Mouse (Mus musculus): ENCODE results near the gene Slc29a2.
"Not testable (repeated sequence)": the region's sequence is repeated elsewhere in the genome, so short reads cannot be mapped to it uniquely, and the experiment has no call there.

Slc29a2 gene

DNA sequence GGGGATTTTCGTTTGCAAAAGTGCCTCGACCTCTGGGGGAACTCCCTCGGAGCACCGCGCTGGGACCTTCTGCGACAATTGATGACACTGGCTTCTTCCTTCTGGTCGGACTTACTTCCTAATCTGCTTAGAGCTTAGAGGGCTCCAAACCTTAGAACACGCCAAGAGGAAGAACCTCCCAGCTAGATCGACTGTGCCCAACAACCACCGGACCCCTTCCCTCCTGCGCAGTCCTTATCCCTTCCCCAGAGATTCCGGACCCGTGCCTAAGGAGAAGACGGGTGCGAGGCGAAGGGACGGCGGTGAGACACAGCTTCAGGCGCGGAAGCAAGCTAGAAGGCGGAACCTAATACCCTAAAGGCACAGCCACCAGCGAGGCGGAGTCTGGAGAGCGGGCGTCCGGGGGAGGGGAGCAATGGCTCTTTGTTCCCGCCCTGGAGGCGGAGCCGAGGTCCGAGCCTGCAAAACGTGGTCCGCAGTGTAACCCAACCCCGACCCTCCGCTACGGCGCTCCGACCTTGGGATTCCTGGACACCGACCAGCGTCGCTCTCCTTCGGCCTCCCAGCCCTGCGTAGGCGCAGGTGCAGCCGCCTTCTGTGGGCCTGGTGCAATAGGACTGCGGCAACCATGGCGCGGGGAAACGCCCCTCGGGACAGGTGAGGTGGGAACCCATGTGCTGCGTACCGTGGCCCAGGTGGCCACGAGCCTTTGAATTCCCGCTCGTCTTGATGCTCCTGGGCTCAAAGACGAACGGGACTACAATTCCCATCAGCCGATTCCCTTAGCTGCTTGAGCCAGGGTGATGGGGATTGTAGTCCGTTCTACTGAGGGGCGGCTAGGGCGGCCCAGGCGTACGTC lies at the start of gene Slc29a2:
Gene Slc29a2 (plus strand): TSS at position 240 of the 859 bp plus-strand sequence.
- DNase-seq (ENCODE audit: low spot score): peak; percentile 93

- DNase-seq (ENCODE audit: low spot score): no peak
Observed at GRCm38 (mm10) chr19:4981767-4982166, 41.9 kb upstream of the Slc29a2 start.

DNA sequence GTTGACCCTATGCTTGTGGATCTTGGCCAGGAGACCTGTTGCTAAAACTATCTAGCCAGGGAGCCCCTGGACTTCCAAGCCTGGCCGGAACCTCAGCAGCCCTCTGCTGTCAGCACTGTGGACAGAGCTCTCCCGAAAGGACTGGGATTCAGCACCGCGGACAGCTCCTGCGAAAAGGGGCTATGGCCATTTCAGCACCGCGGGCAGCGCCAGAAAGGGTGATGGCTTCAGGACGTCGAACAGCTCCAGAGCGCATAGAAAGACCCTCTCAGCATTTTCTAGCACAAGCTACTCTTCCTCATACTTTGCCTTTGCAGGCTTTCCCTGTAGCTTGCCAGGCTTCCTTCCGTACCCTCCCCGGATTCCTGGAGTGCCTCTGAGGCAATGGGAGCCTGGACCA lies 34.6 kb upstream of the Slc29a2 start:
- DNase-seq (ENCODE audit: low spot score): peak; percentile 77

DNA sequence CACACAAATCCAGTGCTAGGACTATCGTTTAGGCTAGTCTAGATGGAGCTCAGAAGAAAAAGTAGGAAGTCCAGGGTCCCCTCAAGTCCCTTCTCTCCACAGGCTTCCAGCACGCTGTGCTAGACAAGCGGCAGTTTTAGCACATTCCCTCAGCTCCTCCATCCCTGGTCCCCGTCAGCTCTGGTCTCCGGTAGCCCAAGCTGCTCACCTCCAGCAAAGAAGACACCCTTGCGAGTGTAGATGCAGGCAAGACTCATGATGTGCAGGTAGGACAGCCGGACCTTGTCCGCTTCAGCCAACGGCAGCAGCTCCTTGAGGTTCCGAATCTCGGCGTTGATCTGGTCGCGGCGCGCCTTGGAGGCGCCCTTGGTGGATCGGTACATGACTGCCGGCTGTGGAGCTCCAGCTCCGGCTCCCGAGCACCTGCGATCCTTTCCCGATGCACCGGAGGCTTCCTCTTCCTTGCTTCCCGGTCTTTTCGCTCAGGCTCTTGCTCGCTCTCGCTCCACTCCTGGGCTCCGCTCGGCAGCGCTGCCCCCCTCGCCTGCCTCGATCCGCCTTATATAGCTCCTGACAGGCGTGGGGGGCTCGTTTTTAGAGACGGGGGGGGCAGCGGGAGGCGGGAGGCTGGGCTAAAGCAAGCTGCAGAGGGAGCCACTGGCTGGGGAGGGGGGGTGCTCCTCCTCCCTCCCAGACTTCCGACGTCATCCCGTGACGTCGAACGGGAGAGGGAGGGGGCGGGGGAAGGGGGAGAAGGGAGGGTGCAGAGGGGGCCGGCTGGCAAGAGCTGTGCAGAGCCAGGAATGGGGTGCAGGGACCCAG lies 34.0 kb upstream of the Slc29a2 start:
- DNase-seq (ENCODE audit: low spot score): no peak

DNA sequence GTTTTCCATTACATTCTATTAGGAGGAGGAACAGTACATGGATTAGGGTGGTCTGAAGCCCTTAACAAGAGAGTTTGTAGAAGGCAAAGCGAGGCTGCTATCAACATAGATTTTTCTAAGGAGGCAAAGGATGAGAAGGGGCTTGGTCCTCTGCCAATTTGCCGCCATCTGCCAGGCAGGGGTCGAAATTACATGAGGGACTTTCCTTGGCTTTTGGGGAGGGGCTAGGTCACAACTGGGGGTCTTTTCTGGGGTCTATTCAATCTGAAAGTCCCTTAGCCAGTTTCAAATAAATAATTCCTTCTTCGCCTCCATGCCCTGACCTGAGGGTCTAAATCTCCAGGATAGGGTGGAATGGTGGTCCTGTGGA lies 33.4 kb upstream of the Slc29a2 start, which contains the start of gene Npas4:
Gene Npas4 (minus strand): TSS at position 61 of the 370 bp plus-strand sequence.
- DNase-seq (ENCODE audit: low spot score): no peak

DNA sequence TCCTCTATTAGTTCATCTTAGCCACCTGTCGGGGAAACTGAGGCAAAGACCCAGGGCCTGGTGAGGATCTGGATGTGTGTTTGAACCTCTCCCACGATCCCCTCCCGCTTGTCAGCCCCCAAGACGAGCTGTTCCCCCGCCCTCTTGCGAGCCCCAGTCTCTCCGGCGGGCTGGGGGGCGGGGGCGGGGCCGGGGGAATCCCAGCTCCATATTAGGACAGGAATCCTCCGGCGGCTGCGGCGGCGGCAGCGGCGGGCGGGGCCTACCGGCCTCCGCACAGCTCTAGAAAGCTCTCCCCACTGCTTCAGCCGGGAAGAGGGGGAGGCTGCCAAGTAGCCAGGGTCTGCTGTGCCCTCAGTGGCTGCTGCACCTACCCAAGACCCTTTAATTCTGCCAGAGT lies 32.9 kb upstream of the Slc29a2 start:
- DNase-seq (ENCODE audit: low spot score): no peak

DNA sequence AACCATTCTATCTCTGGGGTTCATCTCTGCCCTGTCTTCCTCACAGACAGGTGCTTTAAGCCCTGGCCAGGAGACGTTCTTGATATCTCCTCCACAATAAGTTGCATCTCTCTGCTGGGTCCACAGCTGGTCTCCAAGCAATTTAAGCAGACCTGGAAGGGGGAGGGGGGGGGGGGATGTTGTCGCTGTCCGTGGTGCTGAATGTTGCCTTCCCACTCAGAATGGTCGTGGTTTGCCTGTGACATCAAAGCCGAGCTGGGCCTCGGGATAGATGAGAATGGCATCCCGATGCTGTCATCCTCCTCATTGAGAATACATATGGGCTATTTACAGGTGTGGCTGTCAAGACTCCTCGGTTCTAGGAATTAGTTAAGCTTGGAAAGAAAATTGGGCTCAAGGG lies 31.3 kb upstream of the Slc29a2 start:
- DNase-seq (ENCODE audit: low spot score): no peak

GRCm38 (mm10) chr19:4992904-4993303 lies 30.8 kb upstream of the Slc29a2 start:
- DNase-seq (ENCODE audit: low spot score): peak; percentile 80

DNA sequence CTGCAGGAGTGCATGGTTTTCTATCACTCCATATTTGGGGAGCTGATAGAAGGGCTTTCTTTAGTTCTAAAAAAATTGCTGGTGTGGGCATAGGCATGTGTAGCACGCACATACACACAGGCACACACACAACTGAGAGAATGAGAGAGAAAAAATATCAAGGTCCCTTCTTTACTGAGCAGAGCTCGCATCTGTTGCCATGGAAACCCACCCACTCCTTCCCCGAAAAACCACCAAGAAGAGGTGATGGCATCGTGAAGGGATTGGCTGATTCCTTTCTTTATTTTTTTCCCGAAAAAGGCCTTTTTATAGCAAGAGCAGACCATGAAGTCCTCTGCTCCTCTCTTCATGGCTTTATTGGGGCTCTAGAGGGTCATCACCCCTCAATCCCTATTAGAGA lies 29.6 kb upstream of the Slc29a2 start:
- no peak for DNase-seq (ENCODE audit: low spot score)

DNA sequence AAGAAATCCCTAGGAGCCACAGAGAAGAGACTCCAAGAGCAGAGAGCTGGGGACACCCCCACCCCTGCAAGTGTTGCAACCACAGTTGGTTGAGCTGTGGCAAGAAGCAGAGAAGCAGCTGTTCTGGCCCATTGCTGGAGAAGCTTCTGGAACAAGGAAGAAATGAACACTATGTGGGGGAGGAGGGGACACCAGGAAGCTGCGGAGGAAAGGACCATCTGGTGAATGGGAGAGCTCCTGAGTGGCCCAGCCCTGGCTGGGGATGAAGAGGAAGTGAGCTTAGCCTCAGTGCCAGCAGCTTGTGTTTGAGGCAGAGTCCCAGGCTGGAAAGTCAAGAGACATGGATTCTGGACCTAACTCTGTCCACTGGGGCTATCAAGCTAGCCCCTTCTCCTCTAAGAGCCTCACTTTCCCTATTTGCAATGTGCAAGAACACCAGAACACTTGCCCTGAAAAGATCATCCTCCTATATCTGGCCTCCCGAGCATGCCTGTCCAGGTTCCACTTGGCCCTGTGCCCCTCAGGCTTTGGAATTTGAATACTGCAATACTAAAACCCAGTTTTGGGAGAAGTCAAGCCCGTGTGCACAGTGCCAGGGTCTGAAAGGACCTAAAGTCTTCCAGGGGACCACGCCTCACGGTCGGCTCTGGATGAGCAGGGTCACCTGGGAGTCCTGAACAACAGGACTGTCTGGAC lies 24.1 kb upstream of the Slc29a2 start:
- DNase-seq (ENCODE audit: low spot score): no peak

DNA sequence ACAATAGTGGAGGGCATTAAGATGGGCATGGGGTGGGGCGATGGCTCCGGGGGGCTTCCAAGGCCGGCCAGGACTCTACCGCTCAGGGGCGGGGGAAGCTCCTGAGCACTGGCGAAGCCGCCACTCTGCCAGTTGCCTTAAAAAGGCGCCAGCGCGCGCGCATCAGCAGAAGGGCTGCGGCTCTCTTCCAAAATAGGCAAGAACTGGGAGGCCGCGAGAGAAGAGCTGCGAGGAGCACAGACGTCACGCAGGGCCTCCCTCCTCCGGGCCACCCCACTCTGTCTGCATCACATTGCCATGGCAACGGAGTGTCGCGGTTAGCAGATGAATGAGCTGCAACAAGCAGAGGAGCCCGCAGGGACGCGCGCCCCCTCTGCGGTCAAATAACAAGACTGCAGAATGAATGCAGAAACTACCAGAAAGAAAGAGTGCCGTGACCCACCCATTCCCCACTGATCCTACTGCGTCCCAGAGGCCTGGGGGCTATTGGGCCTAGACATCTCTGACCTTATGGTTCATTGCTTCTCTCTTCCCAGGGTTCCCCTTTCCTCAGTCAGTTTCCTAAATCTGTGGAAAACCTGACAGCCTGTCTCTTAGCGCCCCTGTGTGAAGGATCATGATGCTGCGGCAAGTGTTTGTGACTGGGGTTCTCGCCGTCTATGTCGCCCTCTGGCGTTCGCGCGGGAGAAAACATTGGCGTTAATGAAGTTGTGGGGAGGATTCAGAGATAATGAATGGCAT lies 21.8 kb upstream of the Slc29a2 start:
- DNase-seq (ENCODE audit: low spot score): peak; percentile 68

DNA sequence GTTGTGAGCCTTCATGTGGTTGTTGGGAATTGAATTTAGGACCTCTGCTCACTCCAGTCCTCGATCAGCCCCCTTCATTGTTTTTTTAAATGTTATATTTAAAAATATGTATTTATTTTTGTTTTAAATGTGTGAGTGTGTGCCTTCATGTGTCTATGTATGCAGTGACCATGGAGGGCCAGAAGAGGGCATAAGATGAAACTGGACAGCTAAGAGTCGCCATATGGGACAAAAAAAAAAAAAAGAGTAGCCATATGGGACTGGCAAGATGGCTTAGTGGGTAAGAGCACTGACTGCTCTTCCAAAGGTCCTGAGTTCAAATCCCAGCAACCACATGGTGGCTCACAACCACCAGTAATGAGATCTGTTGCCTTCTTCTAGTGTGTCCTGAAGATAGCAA lies 20.0 kb upstream of the Slc29a2 start:
- not testable (repeated sequence) for DNase-seq (ENCODE audit: low spot score)

DNA sequence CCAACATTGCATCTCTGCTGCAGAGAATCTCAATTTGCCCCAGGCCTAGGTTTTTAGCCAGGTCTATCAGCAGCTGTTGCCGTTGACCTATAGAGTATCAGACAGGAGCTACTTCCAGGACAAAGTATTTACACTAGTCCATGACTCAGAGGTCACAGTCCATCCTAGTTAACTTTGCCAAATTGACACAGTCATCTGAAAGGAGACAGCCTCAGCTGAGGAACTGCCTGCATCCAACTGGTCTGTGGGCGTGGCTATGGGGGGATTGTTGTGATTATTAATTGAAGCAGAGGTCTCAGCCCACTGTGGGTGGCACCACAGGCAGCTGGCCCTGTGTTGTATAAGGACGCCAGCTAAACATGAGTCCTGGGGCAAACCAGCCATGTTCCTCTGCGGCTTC lies 18.7 kb upstream of the Slc29a2 start:
- no peak for DNase-seq (ENCODE audit: low spot score)

GRCm38 (mm10) chr19:5013138-5013537 lies 10.5 kb upstream of the Slc29a2 start:
- DNase-seq (ENCODE audit: low spot score): no peak

- DNase-seq (ENCODE audit: low spot score): no peak
Observed at GRCm38 (mm10) chr19:5014961-5015398, 8.7 kb upstream of the Slc29a2 start.

DNA sequence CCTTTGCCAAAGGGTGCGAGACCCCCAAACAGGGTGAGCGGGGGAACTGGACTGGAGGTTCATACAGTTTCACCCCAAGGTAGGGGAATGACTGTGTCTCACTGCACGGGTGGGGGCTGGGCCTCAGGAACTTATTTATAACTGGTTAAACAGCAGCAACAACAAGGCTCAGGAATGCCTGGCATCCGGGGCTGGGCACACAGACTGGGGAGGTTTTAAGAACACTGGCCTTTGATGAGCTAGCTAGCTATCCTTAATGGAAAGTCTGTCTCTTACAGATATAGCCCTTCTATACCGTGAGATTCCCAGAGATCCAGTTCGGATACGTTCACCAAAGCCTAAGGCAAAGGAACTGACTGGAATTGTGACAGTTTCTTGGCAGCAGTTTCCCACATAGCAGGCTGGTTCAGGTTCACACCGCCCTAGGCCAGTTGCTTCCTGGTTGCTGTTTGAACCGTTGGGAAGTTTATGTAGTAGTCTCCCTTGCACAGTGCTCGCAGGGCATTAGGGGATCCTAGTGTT lies 7.4 kb upstream of the Slc29a2 start:
- no peak for DNase-seq (ENCODE audit: low spot score)

- no peak for DNase-seq (ENCODE audit: low spot score)
Observed at GRCm38 (mm10) chr19:5016782-5017181, 6.9 kb upstream of the Slc29a2 start.

- DNase-seq (ENCODE audit: low spot score): no peak
Observed at GRCm38 (mm10) chr19:5017611-5018010, 6.0 kb upstream of the Slc29a2 start.

- no peak for DNase-seq (ENCODE audit: low spot score)
Observed at GRCm38 (mm10) chr19:5018191-5018590, 5.5 kb upstream of the Slc29a2 start.

DNA sequence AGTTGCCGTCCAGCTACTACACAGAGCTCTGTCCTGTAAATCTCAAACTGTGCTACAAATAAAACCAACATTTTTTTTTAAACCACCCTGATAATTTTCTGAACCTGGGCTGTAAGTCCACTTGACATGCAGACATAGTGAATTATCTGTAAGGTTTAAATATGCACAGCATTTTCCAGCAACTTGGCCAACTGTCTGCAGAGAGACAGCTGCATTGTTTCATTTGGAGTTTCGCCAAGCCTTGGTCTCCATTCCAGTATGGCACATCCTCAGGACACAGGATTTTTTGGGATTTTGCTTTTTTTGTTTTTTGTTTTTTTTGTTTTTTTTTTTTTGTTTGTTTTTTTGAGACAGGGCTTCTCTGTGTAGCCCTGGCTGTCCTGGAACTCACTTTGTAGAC lies 2.2 kb upstream of the Slc29a2 start:
- no peak for DNase-seq (ENCODE audit: low spot score)

GRCm38 (mm10) chr19:5026111-5026510 lies 2.5 kb downstream of the Slc29a2 start:
- no peak for DNase-seq (ENCODE audit: low spot score)

Measured in ovary, adult 18-20 months (tissue).